Mouse (Mus musculus): ENCODE measurements at regions not wholly inside any gene's neighbourhood (a gene's known extent, or its start where the extent isn't known, plus 50 kb on each side); places are given as distances from the start of the nearest gene placed in this dataset.

DNA sequence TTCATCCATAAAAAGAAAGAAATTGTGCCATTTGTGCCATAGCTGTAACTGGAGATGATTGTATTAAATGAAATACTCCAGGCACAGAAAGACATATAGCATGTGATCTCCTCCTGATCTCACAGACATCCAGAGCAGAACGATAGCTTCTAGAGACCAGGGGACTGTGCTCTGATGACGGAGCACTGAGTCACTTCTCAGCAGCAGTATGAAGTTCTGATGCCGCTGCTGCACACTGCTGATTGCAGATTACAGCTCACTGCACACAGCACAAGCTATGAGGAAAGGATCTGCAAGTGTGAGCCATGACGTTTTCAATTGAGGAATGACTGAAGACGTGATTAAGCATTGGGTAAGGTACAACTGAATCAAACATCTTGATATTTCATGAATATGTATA is 190.6 kb upstream of the Adamts9 start:
- DNase-seq (ENCODE audit: low spot score) = no peak

DNA sequence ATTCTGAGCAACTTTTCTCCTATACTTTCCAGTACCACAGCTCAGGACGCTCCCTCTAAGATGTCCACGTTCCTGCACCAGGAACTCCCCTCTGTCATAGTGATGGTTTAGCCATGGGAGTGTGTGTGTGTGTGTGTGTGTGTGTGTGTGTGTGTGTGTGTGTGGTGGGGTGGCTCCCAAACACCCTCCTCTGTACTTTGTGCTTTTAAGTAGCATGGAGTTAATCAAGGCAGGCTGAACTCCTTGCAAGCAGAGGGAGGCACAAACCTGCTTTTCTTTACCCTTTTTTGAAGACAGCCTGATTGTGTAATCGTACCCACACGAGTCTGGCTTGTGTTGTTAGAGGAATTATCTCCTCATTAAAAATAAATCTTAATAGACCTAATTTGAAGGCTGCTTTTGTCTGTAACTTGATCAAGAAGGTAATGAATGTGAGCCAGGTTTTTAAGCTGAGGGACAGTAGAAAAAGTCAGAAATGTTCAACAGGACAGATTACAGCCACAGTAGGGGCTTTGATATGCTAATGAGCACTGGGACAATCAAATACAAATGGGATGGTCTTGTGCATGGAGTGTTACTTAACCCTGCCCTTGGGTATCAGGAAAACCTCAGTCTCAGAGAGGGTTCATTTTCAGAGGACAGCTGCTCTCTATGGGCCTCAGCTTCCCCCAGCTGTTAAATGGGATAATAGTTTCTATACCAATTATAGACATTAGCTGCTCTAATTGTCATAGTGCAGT is 187.8 kb upstream of the Adamts9 start:
- no peak for DNase-seq (ENCODE audit: low spot score)

DNA sequence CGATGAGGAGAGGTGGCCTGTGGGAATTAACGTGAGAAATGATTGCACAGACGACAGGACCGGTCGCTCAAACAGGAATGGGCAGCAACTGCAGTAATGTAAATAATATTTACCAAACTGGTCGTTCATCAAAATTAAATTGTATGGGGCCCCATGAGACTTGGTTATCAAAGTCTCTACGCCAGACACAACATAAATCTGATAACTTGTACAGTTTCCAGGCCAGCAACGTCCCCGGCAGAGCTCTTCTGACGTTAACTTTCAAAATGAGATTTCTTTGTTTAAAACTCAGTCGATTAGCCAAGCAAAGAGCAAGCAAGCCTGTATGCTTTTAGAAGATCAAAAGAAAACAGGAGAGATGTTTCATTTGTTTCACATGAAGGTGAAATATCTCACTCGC is 176.2 kb upstream of the Adamts9 start:
- DNase-seq (ENCODE audit: low spot score) = no peak

DNA sequence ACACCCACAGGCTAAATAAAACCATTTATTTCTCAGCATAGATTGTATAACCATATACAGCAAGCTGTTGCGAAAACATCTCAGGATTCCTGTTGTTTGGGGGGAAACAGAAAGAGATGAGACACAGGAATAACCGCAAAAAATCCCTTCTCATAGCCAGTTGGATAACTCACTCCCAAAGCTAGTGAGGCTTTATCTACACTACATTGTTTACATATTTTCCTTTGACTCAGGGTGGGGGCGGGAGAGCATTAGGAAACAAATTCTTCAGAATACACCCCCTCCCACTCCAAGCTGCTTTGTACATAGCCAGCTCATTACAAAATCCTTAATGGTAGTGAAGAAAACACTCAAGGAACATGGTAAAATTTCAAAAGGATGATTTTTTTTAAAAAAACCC is 170.1 kb upstream of the Adamts9 start:
- DNase-seq (ENCODE audit: low spot score) = no peak

DNA sequence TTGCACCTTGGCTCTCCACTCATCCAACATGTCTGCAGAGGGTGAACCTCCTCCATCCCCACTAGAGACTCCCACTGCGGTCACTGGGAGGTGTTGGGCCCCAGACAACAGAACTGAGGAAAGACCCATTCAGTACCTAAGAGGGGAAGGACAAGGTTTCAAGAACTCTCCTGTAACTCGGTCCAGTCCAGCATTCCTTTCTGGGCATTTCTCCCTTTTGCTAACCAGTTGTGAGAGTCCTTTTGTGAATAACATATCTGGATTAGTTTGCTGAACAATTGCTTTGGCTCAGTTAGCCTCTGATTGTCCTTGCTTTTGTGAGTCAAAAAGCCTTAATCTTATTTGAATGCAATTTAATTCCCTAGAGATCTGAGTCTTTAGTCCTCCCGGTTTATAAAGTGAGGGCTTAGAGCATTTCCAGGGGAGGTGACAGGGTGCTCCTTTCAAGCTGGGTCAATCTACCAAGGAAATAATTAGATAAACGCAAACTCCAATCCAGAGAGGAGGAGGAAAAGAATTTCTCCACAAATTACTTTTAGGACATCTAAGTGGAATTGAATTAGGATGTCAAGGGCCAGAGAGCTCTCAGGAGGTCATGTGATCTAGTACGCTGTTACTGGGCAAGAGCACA is 151.6 kb upstream of the Adamts9 start:
- DNase-seq (ENCODE audit: low spot score) = no peak

DNA sequence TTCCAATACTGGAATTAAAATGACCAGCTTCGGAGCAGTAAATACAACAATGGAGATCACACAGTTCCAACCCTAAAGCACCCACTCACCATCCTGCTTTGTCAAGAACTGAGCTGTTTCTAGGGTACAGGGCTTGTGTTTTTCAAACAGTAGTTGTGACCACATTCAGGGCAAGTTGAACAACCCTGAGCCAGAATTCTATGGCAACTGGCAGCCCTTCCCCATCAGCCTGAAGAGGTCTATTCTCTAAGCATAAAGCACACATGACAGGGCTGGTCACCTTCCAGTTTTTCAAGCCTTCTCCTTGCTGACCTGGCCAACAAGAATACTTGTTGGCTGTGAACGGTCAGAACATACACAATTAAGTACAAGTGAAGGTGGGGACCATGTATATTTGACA is 150.5 kb upstream of the Adamts9 start:
- DNase-seq (ENCODE audit: low spot score) = no peak

DNA sequence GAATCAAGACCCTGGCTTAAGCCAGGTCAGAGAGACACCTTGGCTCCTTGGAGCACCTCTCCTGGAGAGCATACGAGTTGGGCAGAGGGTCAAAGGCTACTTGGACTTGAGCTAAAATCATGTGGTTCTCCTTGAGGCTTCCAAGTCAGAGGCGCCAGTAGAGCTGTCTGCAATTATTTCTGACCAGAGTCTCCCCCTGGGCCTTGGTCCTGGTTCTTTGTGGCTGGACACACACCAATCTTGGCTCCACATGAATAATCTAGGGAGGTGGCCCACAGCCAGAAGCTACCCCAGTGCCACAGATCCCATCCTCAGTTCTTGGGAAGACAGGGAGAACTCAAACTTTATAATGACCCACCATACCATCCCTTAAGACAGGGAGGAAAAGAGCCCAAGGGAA is 144.0 kb upstream of the Adamts9 start:
- no peak for DNase-seq (ENCODE audit: low spot score)

DNA sequence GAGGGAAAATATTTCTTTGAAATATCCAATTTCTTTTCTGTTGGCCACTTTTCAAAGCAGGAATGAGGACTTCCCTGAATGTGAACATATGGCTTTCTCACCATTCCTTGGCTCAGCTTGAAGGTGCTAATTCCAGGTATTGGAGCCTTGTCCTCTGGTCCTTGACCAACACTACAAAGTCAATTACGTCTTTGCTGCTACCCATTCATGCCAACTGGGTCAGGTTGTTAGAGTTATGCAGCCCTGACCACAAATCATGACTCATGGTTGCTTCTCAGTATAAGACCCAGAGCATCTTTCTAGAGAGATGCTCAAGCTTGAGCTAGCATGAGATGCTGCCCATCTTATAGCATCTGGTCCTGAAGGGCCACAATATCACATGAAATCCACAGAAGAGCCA is 141.0 kb upstream of the Adamts9 start:
- no peak for DNase-seq (ENCODE audit: low spot score)

DNA sequence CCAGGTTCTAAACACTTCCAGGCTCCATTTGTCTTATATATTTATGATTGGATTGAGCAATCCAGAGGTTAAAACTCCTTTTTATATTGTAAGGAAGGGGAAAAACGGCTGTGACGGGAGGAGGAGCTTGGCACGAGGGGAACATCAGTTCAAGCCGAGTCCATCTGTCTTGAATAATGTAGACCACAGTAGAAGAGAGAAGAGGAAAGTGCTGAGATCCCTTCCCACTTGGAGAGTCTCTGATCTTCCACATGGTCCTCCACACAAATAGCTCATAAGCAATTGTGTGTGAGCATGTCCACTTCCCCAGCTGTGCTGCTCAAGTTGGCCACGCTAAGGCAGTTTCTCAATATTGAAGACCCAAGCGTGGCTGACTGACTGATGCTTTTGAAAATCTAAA is 140.4 kb upstream of the Adamts9 start:
- DNase-seq (ENCODE audit: low spot score) = no peak

DNA sequence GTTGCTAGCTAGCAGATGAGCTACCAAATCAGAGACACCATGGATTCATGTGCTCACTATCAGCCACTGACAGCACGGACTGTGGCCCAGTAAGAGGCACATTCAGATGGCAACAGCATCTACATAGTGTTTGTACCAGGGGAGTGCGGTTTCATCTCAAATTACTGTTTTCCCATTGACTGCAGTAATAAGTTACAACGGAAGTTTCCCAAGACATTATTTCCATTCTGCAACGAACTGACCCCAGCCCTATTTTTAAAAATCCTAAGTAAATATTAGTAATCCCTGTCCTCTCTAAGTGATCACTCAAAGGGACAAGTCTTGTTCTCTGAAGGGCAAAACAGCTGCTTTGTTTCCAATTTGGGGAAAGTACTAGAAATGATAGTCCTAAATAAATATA is 138.9 kb upstream of the Adamts9 start:
- no peak for DNase-seq (ENCODE audit: low spot score)

DNA sequence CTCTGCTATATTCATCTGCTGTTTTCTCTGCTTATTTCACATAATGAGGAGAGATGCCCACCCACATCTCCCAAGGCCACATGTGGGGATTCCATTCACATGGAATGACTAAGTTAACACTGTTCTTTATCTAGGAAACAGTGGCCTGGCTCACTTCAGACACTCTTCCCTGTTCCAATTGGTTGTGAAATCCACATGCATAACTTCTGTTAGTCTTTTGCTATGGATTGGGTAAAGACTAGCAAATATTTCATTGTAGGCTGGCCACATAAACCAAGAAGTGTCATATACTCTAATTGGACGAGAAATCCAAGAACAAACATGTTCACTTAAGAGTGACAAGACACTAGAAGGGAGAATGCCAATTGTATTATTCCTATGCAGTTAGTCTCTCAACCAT is 133.4 kb upstream of the Adamts9 start:
- DNase-seq (ENCODE audit: low spot score) = no peak

DNA sequence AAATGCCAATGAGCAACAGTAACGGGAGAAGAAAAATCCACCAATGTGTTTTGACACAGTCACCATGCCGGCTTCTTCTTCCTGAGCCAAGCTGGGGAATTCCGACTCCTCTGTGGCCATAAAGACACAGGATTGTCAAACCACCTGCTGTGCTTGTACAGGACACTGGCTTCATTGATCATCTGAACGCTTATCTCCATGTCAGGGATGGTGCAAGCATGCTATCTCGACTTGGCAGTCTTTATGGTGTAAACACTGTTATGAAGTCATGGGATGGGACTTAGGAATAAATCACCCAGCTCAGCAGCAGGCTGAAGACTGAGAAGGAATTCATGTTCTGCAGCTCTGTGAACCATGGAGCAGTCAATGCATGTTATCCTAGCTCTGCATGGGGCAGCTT is 132.6 kb upstream of the Adamts9 start:
- DNase-seq (ENCODE audit: low spot score) = no peak

DNA sequence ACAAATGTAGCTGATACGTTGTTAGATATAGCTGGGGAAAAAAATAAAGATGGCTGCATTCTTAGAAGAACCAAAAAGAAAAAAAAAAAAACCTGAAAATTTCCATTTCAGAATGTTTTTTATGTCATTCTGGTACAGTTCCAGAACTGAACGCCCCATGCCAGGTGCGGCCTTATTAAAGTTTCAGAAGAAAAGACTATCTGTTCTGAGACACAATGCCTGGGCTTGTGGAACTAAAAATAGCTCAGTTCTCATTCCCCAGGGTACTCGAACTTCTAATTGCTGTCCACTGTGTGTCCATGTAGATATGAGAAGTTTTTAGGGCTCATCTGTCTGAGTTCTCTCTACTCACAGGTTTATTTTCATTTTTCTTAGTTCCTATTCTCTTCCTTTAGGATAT is 131.7 kb upstream of the Adamts9 start:
- DNase-seq (ENCODE audit: low spot score) = no peak

DNA sequence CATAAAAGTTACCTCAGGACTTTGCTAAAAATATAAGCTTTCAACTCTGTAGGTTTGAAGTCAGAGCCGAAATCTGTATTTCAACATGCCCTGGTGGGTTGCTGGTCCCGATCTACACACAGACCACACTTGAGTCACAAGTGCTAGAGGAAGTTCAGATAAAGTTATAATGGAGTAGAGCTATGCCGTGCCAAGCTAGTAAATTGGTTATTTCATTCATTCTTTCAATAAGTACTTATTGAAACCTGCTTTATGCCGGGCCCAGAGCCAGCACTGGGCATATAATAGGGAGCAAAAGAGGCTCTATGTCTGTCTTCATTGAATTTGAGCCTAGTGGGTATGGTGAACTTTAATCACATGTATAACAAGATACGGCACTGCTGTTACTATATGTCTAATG is 127.6 kb upstream of the Adamts9 start:
- no peak for DNase-seq (ENCODE audit: low spot score)

DNA sequence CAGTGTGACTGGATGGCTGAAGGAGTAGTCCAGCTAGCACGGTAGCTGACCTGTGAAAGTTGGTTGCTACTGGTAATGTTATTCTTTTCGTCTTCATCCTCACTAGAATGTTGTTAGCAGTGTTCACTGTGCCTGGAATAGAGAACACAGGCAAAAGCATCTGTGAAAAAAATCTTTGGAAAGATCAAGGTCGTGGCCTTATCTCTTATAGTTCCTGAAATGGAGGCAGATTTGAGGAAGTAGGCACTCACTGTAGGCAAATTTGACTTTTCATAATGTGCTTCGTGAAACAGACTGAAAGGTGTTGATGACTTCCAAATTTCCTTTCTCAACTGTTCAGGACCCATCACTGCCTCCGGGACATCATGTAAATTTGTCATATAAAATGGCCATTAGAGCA is 124.5 kb upstream of the Adamts9 start:
- no peak for DNase-seq (ENCODE audit: low spot score)

DNA sequence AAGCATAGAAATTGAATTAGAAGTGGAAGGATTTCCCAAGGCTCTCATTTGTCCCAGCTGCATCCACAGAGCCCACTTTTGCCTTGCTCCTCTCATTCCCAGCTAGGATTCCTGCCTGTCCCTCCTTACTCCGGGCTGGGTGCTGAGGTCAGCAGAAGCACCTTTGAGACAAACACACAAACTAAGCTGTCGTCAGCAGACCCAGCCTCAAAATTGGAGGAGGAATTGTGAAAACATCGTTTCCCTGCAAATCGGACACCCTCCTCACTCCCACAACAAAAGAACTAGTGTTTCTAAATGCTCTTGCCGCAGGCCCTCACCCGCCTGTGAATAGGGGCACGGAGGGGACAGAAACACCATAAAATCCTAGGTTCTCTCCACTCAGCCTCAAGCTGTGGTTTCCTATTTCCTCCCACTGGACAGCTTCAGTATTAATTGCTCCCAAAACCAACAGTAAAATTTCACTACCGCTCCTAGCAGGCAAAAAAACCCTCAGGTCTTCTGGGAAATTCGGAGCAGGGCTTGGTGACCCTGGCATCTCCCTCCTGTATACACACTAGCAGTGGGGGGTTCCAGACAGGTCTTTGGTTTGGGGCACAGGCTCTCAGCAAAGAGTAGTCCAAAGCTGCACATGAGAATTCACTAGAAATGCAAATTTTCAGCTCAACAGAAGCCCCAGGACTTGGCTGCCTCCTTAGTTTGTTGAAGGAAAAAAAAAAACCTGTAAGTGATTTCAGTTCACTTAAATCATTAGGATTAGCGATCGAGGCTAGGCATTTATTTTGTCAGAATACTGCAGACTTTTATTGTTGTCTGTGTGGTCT is 123.5 kb upstream of the Adamts9 start:
- DNase-seq (ENCODE audit: low spot score) = no peak

DNA sequence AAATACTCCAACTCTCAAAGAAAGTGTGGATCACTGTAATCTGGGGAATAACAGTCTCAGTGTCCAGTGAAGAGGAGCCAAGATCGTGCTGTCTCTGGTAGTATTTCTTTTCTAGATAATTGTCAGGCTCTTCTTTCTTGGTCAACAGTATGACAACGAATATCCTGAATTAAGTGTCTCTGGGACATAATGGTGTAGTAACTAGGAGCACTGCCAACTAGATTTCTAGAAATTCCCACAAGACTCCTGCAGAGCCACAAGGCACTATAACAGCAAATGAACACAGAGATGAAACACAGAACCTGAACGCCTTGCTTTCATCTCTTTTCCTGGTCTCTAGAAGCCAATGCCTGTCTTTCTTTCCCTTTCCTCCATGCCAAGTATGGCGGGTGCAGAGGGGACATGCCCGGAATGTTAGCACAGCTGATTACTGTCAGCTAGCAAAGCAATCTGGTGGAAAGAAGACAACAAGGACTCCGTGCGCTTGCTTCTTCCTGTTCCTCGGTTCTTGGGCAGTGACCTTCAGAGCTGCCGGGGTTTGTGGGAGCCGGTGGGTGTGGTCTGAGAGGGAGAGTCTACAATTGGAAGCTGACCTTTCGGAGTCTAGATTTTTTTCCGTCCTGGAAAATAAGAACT is 122.7 kb upstream of the Adamts9 start:
- DNase-seq (ENCODE audit: low spot score) = no peak

DNA sequence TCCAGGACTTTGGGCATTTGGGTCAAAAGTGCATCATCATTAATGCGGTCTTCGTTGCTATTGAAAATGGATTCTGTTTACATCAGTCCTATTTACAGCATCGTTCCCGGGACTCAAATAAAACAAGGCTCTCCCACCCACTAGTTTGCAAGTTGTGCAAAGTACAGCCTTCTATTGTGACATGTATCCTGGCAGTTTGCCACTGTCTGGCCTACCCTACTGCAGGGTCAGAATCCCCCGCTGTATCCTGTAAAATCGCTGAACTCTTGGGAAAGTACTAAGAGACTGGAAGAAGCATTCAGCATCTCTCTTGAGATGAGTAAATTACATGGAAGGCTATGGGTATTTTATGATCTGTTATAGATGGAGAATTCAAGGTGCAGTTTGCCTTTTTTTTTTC is 122.1 kb upstream of the Adamts9 start:
- no peak for DNase-seq (ENCODE audit: low spot score)

DNA sequence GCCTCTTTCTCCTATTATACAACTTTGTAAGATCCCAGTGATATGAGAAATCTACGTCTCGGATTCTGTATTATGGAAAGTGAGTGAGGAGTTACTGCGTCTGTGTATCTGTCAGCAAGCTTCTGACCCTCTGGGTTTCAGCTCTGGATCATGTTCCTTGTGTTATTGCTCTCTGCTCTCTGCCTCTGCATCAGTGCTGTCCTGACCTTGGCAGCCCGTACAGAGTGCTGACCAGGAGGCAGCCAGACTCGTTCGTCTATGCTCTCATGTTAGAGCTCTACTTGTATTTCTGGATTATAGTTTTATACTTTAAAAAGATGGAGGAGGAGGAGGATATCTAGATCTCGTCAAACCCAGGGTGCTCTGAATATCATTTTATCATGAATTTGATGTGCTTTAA is 121.1 kb upstream of the Adamts9 start:
- no peak for DNase-seq (ENCODE audit: low spot score)

DNA sequence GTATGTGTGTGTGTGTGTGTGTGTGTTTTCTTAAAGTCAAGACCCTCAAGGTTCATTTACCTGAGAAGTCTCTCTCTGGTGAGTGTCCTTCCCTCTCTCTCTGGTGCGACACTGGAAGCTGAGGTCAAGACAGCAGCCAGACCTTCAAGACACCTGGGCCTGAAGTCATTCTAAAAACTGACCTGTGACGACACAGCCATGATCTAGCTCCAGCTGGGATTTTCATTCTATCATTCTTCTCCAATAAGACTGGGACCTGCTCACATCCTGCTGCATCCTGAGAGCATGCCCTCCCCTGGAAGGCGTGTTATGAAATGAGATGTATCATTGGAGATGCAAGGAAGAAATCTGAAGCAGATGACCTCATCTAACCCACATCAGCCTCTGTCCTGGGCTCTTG is 118.4 kb upstream of the Adamts9 start:
- no peak for DNase-seq (ENCODE audit: low spot score)

DNA sequence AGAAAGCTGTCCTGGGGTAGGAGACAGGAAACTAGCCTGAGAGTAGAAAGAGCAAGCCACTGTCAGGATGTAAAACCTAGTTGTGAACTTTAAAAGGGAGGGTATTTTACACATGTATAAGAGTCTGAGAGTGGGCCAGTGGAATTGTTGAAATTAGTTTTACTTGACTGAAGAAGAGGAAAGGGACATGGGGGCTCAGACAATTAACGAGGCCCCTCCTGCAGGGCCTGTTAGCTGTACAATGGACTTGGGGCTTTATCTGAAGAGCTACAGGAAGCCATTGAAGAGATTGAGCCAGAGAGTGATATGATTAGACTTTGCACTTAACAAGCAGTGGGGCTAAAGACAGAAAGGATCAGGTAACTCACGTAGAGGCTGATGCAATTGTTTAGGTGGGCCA is 102.2 kb upstream of the Adamts9 start:
- DNase-seq (ENCODE audit: low spot score) = peak; percentile 16

DNA sequence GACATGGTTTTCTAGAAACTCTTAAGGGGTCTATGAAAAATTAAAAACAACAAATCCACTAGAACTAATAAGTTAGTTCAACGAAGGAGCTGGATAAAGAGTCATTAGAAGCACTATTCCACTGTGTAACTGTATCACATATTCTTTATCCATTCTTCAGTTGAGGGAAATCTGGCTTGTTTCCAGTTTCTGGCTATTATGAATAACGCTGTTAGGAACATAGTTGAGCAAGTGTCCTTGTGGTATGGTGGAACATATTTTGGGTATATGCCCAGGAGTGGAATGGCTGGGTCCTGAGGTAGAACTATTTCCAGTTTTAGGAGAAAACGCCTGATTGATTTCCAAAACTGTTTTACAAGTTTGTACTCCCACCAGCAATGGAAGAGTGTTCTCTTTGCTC is 97.7 kb upstream of the Adamts9 start:
- DNase-seq (ENCODE audit: low spot score) = no peak

DNA sequence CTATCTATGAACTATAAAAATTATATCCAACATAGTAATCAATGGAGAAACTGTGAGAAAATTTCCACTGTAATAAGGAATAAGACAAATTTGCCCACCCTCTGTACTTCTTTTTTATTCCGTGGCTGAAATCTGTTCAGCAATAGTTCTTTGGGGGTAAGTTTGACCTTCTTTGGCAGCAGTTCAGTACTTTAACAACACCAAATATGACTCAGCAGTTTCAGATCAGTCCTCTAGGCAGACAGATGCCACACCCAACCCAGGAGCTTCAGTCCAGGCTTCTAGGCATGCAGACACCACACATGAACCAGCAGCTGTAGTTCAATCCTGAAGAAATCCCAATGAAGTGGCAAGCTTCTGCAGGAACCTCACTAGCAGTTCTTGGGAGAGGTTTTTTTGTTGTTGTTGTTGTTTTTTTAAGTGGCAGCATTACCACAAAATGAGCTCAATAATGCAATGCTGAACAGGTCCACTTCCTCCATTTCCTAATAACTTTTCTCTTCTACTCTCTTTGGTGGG is 88.6 kb upstream of the Adamts9 start:
- DNase-seq (ENCODE audit: low spot score) = no peak

All from retina, embryonic 14.5 days (tissue).